Mouse (Mus musculus): ENCODE measurements at regions not wholly inside any gene's neighbourhood (a gene's known extent, or its start where the extent isn't known, plus 50 kb on each side); places are given as distances from the start of the nearest gene placed in this dataset.

- DNase-seq: no peak
Observed at GRCm38 (mm10) chr11:40624126-40624778, 70.8 kb downstream of the Mat2b start.

GRCm38 (mm10) chr11:40620036-40620435 is 75.0 kb downstream of the Mat2b start:
- DNase-seq: no peak

GRCm38 (mm10) chr11:40603008-40603407 is 92.0 kb downstream of the Mat2b start:
- no peak for DNase-seq

DNA sequence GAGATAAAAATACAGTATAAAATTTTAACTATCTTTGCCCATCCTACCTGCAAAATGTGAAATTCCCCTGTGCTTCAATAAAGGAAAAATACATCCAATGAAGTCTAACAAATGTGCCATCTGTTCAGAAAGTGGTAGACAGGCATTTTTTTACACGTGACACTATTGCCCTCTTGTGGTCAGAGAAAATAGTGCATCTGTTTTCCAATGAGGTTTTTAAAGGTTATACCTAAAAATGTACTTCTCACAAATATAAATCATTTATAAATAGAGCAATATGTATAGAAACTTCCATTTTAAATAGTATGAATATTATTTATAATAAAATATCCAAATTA is 93.5 kb downstream of the Mat2b start:
- peak; percentile 31 for DNase-seq

DNA sequence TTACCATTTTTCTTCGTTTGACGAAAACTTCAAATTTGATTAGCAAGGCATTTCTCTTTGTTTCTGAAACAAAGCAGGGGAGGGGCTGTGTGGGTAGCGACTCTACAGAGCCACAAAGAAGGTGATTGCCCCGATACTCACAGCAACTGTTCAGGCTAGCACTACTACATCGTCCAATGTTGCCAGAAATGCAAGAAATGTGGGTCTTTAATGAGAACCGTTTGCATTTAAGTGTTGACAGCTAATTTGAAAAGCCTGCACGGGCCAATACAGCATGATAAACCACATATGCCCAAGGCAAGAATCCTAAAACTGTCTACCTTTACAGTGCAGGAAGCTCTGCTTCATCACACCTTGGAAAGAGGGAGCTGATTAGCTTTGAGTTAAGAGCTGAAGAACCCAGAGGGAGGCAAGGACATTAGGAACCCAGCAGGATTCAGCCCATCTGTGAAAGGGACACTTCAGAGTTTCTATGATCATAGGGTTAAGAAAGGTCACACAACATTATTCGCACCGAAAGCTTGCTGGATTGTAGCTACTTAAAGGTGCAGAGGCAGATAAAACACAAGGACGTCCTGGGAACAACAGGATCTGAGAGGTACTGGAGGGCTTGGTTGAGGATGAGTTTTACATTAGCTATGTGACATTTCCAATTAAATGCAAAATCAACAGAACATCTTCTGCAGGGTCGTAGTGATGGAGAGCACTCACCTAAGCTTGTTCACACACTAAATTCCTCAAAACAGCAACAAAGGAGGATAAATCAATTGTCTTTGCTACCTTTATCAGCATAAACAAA is 94.0 kb downstream of the Mat2b start:
- DNase-seq: no peak

DNA sequence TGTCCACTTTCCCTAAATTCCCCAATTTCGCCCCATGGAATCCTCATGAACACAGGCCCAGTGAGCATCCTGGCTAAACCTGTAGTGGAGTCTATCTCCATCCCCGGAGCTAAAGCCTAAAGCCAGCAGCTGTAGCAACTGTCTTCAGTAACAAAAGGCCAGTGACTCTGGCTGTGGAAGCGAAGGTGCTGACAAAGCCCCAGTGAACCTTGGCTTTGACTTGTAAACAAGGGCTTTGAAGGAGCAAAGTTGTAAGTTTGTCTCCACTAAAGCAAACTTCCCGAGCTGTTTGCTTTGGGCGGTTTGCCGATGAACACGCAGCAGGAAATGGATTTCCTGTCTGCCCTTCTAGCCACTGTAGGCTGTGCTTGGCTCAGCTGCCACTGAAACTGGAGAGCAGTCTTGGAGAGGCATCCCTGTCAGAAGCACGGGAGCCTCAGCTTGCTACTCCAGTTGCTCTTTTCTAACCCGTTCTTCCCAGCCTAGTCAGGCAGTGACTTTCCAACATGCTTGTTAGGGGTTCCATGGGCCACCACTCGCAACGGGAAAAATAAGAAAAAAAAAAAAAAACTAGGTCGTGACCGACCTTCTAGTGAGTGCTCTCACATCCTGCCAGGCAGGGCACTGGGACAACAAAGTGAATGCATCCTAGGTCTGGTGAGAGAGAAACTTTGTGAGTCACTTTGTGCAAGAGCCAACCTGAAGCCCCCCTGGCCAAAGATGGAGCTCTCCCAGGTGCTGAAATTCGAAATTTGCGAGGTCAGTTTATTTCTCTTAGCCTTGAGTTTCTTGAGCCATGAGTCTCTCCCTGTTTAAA is 94.8 kb downstream of the Mat2b start:
- DNase-seq: peak; percentile 50

DNA sequence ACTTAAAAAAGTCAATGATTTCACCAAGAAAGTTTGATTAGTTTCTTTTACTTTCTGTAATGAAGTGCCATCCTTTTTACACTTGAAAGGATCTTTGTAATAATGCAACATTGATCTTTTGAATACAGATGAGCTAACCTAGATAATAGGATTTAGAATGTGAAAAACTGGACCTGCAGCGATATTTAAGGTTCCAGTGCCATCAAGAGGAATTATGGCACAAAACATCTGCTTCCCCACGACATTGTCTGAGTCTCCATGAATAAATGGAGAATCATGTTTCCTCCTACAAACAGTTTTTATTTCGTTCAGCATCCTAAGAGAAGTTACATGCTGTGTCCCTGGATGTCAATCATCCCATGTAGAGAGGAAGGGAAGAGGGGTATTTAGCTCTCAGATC is 98.7 kb downstream of the Mat2b start:
- DNase-seq: no peak

- DNase-seq: no peak
Observed at GRCm38 (mm10) chr11:40592056-40592455, 102.9 kb downstream of the Mat2b start.

DNA sequence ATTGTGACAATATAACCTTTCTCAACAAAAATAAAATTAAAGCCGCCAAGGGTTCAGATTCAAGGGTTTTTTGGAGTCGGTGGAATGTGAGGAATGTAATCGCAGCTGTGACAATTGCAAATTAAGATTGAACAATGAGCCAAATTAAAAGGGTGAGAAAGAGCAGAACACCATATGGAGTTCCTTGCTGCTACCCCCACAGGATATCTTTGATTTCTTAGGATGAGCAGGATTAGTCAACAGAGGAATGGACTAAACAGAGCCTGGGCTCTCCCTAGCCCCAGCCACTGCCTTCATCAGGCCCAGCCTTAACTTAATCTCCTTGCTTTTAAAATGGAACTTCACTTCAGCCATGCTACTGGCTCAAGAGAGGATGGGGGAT is 121.3 kb downstream of the Mat2b start:
- DNase-seq: no peak

- no peak for DNase-seq
Observed at GRCm38 (mm10) chr11:40572953-40573757, 121.8 kb downstream of the Mat2b start.

DNA sequence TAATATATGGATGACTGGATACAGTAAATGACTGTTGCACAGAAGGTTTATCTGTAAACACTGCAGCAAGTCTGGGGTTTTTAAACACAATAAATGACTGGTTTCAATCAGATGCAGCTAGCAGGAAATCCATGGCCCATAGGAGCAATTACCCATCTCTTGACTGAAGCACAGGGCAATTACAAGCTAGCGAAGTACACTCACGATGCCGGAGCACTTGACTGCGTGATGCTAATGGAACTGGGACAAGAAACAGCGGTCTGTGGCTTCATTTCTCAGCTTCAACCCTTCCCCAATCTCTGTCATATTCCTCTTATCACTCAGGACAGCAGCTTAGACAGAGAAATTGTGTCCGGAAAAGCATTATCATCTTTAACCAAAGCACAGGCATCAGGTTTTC is 132.1 kb downstream of the Mat2b start:
- no peak for DNase-seq

DNA sequence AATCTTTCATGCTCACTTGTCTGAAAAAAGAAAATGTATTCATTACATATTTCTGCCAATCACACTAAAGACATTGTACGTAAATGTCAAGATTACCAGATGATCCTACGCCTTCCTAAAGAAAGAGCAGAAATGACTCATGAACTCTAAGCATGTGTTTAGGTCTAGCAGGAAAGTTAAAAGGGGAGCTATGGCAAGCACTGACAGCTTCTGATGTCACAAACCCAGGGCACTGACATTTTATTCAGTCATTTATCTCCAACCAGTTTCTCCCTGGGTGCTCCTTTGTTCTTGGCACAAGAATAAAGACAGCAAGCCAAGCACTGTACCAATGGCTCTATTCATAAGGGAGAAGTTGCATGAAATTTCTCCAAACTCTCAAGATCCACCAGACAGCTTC is 133.0 kb downstream of the Mat2b start:
- DNase-seq: no peak

- DNase-seq: no peak
Observed at GRCm38 (mm10) chr11:40561400-40561799, 133.6 kb downstream of the Mat2b start.

DNA sequence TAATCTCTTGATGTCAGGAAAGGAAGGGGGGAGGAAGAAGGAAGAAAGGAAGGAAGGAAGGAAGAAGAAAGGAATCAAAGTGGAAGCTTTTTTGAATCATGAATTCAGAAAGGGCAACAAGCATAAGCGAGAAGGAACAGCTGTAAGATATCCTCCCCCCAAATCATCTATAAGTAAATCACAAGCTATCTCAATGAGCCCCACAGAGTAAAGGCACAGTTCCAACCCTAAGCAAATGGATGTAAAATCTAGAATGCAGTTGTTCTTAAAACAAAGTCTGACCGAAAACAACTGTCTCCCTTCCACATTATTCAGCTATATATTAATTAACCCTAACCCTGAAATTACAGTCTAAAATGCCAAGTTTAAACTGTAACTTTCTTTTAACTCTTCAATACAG is 136.5 kb downstream of the Mat2b start:
- DNase-seq: no peak

GRCm38 (mm10) chr11:40554867-40555794 is 139.9 kb downstream of the Mat2b start:
- no peak for DNase-seq

- no peak for DNase-seq
Observed at GRCm38 (mm10) chr11:40552054-40552453, 142.9 kb downstream of the Mat2b start.

DNA sequence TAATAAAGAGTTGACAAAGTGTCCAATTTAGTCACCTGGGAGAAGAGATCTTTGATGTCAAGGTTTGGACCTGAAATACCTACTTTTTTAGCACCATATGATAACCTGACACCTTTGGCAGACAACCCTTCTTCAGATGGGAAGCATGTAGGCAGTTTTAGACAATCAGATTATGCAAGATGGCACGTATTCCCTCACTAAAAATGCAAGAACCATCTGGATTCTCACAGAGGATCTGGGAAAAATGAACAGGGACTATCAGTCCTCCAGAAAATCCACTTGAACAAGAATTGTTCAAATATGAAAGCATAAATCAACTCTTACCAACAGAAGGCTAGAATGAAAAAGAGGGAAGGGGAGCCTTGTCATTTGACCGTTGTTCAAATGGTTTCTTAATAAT is 148.4 kb downstream of the Mat2b start:
- no peak for DNase-seq

GRCm38 (mm10) chr11:40545537-40545936 is 149.5 kb downstream of the Mat2b start:
- DNase-seq: no peak

- DNase-seq: no peak
Observed at GRCm38 (mm10) chr11:40540229-40540628, 154.8 kb downstream of the Mat2b start.

- DNase-seq: no peak
Observed at GRCm38 (mm10) chr11:40539776-40540175, 155.2 kb downstream of the Mat2b start.

GRCm38 (mm10) chr11:40536236-40536765 is 158.7 kb downstream of the Mat2b start:
- no peak for DNase-seq
